Mouse (Mus musculus) neural tube, postnatal 0 days (tissue): ENCODE data around the gene 1810043G02Rik. TPM values are rescaled to one million over a fixed set of nuclear protein-coding genes. Genes with fewer than 3 reads are reported as not detected.

ENCODE experiments used
- polyA plus RNA-seq: library from polyadenylated mRNA; unstranded; fragments of >200 nt; fragmentation: Nextera tagmentation; extraction: Ambion mirVana; gene quantifications from 2 replicates; pipeline ENCODE4 v1.2.1, GENCODE M21; 2015

1810043G02Rik gene
- 65.9 and 70.1 TPM in 2 replicates for polyA plus RNA-seq

GRCm38 (mm10) chr10:77978351-77979350 is at the start of gene 1810043G02Rik:
TSS of gene 1810043G02Rik (plus strand) at chr10:77978524.

GRCm38 (mm10) chr10:77970481-77970880 is 7.8 kb upstream of the 1810043G02Rik start, which contains the start of gene Trpm2:
TSS of gene Trpm2 (minus strand) at chr10:77970563.

GRCm38 (mm10) chr10:78009945-78010293 is 31.6 kb downstream of the 1810043G02Rik start, which contains the start of gene Pfkl:
TSS of gene Pfkl (minus strand) at chr10:78010083.

Other genes with a start within 250 kb of the 1810043G02Rik start
- not detected in 2 replicates for gene Gm18596, start 235.9 kb upstream of the 1810043G02Rik start, polyA plus RNA-seq
- gene Gm9736, start 227.2 kb upstream of the 1810043G02Rik start, polyA plus RNA-seq: not detected in 2 replicates
- gene Gm3233, start 218.8 kb upstream of the 1810043G02Rik start, polyA plus RNA-seq: not detected in 2 replicates
- not detected in 2 replicates for gene Gm3238, start 207.2 kb upstream of the 1810043G02Rik start, polyA plus RNA-seq
- gene Gm7138, start 201.6 kb upstream of the 1810043G02Rik start, polyA plus RNA-seq: not detected in 2 replicates
- not detected in 2 replicates for gene Gm3250, start 196.0 kb upstream of the 1810043G02Rik start, polyA plus RNA-seq
- not detected in 2 replicates for gene Gm7137, start 190.3 kb upstream of the 1810043G02Rik start, polyA plus RNA-seq
- not detected in 2 replicates for gene Gm9639, start 183.4 kb upstream of the 1810043G02Rik start, polyA plus RNA-seq
- not detected in 2 replicates for gene Gm19668, start 179.4 kb upstream of the 1810043G02Rik start, polyA plus RNA-seq
- not detected in 2 replicates for gene Gm9507, start 166.7 kb upstream of the 1810043G02Rik start, polyA plus RNA-seq
- not detected in 2 replicates for gene Gm2696, start 163.8 kb upstream of the 1810043G02Rik start, polyA plus RNA-seq
- not detected in 2 replicates for gene Krtap10-4, start 151.4 kb upstream of the 1810043G02Rik start, polyA plus RNA-seq
- not detected in 2 replicates for gene Krtap10-10, start 142.6 kb upstream of the 1810043G02Rik start, polyA plus RNA-seq
- gene Gm36176, start 131.7 kb upstream of the 1810043G02Rik start, polyA plus RNA-seq: not detected in 2 replicates
- gene Gm10318, start 125.7 kb upstream of the 1810043G02Rik start, polyA plus RNA-seq: not detected in 2 replicates
- gene Gm3285, start 116.5 kb upstream of the 1810043G02Rik start, polyA plus RNA-seq: not detected in 2 replicates
- gene Lrrc3, start 76.0 kb upstream of the 1810043G02Rik start, polyA plus RNA-seq: 22.2 and 26.6 TPM in 2 replicates
- 8.9 and 10.4 TPM in 2 replicates for gene Trpm2, start 8.0 kb upstream of the 1810043G02Rik start, polyA plus RNA-seq
- 82.9 and 88.0 TPM in 2 replicates for gene Pfkl, start 31.6 kb downstream of the 1810043G02Rik start, polyA plus RNA-seq
- not detected in 2 replicates for gene Dnmt3l, start 63.4 kb downstream of the 1810043G02Rik start, polyA plus RNA-seq
- 0.19 and 0.40 TPM in 2 replicates for gene Aire, start 65.1 kb downstream of the 1810043G02Rik start, polyA plus RNA-seq
- 1.7 TPM in 2 replicates for gene Icosl, start 90.8 kb downstream of the 1810043G02Rik start, polyA plus RNA-seq
- 34.7 and 35.0 TPM in 2 replicates for gene D10Jhu81e, start 191.3 kb downstream of the 1810043G02Rik start, polyA plus RNA-seq
- 10.4 and 11.6 TPM in 2 replicates for gene Pwp2, start 206.6 kb downstream of the 1810043G02Rik start, polyA plus RNA-seq